Mouse (Mus musculus) thymus, postnatal 0 days (tissue): ENCODE measurements around the gene Gm33815. TPM values are rescaled to one million over a fixed set of nuclear protein-coding genes. Genes with fewer than 3 reads are reported as not detected.
"Not testable (repeated sequence)": the region's sequence is repeated elsewhere in the genome, so short reads cannot be mapped to it uniquely, and the experiment has no call there.

Experiments
- DNase-seq: peaks from one replicate; pipeline ENCODE4 v3.0.0-alpha.2; 2015; ENCODE audit warnings: low spot score
- polyA plus RNA-seq: library from polyadenylated mRNA; unstranded; fragments of >200 nt; fragmentation: Nextera tagmentation; extraction: Ambion mirVana; gene quantifications from 2 replicates; pipeline ENCODE4 v1.2.1, GENCODE M21; 2015

The Gm33815 gene
- not detected in 2 replicates for polyA plus RNA-seq

DNA sequence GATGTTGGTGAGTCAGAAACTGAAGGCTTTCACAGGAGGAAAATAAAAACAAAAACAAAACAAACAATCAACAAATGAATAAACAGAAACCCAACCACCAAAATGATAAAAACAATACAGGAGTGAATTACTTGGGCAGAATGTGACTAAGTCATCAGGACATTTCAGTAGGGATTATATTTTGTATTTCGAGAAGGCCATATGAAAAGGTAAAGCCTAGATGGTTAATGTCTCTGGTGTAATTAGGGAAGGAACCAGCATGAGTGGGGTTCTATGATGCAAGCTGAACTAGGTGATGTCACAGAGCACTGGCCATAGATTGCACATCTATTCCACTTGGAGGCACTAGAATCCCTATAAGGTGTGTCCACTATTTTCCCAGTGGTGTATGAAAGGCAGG lies at the start of gene Gm33815:
Gm33815 (plus strand) TSS at position 301 of the 400 bp plus-strand sequence.
- DNase-seq, result not testable (repeated sequence)
